Mouse (Mus musculus) adrenal gland, postnatal 4 days (tissue): ENCODE data around the gene Nt5c2. TPM values are rescaled to one million over a fixed set of nuclear protein-coding genes. Genes with fewer than 3 reads are reported as not detected.

ENCODE experiments used
- DNase-seq, 2 experiments: peaks; one replicate each; pipeline ENCODE4 v3.0.0; 2021 to 2022; ENCODE audit warnings: low spot score in 2 of 2, mixed read lengths in 2 of 2
- long read RNA-seq, 2 experiments: library from polyadenylated mRNA; stranded (forward); transcript quantifications; one replicate each; pipeline ENCODE4 v2.0.0; 2021
- total RNA-seq, 2 experiments: library from RNA; stranded (reverse); gene quantifications; 2 replicates each; pipeline ENCODE4 v1.2.3; 2021

The Nt5c2 gene
- total RNA-seq: 100 to 1,000 TPM; 106 to 107 TPM
- long read RNA-seq, experiment 1, transcript Nt5c2-202 (18 exons, 3,728 nt): major isoform, 13 of 44 reads
- long read RNA-seq, experiment 1, partial matches to known transcripts: 3 of 44 reads
- long read RNA-seq, experiment 1, other reads (novel, unspliced or antisense): 23 of 44 reads
- long read RNA-seq, experiment 2, full-length matches to known transcripts: 72 of 118 reads
- long read RNA-seq, experiment 2, partial matches to known transcripts: 6 of 118 reads
- long read RNA-seq, experiment 2, other reads (novel, unspliced or antisense): 40 of 118 reads

DNA sequence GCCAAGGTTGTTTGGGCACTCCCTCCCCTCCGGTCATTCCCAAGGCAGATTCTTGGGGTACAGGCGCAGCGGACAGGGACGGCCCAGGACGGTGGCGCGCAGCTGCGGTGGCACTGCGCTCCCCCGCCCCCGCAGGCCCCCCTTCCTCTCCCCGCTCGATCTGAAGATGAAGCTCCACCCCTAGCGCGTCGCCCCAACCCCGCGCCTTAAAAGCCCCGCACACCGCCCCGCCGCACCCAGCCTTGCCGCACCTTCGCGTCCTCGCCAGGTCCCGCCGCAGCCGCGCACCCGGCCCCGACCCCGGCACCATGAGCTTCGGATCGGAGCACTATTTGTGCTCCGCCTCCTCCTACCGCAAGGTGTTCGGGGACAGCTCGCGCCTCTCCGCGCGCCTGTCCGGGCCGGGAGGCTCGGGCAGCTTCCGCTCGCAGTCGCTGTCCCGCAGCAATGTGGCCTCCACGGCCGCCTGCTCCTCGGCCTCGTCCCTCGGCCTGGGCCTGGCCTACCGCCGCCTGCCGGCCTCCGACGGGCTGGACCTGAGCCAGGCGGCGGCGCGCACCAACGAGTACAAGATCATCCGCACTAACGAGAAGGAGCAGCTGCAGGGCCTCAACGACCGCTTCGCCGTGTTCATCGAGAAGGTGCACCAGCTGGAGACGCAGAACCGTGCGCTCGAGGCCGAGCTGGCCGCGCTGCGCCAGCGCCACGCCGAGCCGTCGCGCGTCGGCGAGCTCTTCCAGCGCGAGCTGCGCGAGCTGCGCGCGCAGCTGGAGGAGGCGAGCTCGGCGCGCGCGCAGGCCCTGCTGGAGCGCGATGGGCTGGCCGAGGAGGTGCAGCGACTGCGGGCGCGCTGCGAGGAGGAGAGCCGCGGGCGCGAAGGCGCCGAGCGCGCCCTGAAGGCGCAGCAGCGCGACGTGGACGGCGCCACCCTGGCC is at the start of gene Nt5c2, which contains the start of gene Ina:
TSS of gene Nt5c2 (minus strand) at position 707 of the 935 bp plus-strand sequence.
TSS of gene Ina (plus strand) at position 252 of the 935 bp plus-strand sequence.
- DNase-seq: peak in 1 of 2 experiments; percentile 10

DNA sequence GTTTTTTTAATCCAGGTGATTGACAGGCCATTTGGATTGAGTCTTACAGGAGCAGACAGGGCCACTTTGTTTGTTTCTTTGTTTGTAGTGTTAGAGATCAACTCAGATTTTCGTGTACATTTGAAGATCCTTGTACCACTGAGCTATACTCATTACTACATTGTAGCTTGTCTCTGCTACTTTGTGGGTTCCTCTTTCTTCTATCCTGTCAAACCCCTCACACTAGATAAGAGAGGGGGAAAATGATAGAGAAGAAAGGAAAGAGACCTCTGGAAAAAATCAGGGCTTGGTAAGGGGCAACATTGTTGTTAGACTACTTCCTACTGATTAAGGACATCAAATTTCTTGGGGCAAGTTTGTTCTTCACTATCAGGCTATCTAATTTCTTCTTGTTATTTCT is 42.7 kb upstream of the Nt5c2 start:
- no peak for DNase-seq

DNA sequence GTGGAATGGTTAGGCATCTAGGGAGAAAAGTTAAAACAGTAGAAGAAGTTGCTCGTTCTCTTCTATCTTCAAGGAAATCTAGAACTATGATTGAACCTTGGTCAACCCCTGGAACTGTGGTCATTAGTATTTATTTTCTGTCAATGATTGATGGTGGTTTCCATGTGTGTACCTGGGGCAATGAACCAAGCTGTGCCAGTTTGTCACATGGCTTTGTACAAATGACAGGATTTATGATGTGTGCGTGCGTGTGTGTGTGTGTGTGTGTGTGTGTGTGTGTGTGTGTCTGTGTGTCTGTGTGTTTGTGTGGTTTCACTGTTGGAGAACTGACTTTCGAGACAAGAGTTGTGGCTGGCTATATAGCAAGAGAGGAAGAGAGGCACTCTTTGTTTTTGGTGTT is 38.5 kb upstream of the Nt5c2 start:
- DNase-seq: no peak

DNA sequence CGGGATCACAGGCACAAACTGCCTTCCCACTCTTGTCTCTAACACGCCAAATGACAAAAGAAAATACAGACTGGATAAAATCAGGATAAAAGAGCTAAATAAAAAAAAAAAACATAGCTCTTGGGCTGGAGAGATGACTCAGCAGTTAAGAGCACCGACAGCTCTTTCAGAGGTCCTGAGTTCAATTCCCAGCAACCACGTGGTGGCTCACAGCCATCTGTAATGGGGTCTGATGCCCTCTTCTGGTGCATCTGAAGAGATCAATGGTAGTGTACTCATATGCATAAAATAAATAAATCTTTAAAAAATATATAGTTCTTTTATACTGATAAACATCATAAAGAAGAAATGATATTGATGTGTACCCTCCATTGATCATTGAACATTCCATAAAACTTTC is 38.0 kb upstream of the Nt5c2 start:
- DNase-seq: no peak

DNA sequence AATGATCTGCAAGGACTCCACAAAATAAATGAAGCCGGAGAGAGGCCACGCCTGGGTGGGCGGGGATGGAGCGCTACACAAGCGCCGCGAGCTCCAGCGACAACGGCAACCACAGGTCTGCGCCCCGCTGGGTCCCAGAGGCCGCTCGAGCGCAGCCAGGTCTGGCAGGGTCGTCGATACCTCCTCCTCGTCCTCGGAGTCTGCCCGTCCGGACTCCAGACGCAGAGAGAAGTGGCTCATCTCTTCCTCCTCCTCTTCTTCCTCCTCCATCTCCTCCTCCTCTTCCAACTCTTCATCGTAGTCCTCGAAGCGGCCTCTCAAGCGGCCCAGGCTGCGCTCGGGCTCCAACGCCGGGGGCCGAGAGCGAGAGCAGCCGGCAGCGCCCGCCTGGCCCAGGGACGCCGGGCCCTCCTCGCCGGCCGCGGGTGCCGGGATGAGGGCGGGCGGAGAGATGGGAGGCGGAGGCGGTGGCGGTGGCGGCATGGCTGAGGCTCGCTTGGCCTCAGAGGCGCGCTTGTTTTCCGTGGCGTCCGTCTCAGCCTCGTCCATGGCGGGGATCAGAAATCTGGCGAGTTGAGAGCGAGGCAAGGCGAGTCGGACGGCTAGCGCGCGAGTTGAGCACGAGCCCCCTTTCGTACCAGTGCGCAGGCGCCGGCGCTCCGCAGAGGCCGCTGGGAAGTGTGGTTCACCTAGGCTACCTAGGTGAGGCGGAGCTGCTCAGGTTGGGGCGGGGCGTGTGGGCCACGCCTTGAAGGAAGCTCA is 35.5 kb upstream of the Nt5c2 start, which contains the start of gene Pcgf6:
TSS of gene Pcgf6 (minus strand) at position 636 of the 762 bp plus-strand sequence.
- DNase-seq: peak; percentile 25 to 56

DNA sequence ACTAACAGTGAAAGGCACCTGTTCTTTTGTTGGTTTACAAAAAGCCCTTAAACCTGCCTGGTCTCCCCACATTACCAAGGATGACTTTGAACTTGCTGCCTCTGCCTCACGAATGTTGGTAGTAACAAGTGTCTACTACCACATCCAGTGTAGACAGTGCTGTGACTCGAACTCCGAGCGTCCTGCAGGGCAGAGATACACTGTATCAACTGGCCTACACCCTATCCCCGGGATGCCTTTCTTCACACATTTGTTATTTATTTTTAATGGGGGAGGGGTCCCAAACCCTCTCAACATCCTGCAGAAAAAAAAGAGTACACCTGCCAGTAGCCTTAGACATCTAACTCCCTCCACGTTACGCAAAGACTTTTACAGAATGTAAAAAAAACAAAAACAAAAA is 34.9 kb upstream of the Nt5c2 start:
- no peak for DNase-seq

DNA sequence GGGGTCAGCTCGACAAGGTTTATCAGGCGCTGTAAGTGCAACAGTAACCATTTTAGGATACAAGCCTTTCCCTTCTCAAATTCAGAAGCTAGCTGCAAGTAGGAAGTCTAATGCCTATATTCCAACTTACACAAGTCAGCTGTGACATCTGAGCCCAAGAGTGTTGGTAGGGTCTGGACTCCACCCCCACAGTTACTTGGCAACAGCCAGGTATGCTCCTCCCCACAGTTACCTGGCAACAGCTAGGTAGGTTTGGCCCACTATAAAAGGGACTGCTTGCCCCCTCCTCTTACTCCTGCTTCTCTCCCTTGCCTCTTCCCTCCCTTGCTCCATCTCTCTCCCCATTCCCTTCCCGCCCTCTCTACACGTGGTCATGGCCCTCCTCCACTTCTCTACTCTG is 34.1 kb upstream of the Nt5c2 start:
- no peak for DNase-seq

DNA sequence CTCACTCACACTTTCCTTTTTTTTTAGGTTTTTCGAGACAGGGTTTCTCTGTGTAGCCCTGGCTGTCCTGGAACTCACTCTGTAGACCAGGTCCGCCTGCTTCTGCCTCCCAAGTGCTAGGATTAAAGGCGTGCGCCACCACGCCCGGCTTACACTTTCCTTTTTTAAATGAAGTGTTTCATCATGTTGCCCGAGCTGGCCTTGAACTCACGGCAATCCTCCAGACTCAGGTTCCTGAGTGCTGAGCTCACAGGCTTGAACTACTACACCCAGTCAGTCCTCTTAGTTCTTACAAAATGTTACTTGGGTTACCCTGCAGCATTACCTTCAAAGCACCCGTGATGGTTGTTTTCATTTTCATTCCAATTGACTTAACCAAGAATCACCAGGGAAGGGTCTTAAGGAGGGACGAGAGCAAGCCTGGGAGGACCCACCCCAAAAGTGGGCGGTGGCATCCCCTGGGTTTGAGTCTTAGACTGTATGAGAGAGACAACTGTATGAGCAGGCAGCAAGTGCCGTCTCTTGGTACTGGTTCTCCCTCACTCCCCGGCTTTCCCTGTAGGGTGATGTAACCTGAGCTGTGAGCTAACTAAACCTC is 32.4 kb upstream of the Nt5c2 start:
- DNase-seq: no peak

DNA sequence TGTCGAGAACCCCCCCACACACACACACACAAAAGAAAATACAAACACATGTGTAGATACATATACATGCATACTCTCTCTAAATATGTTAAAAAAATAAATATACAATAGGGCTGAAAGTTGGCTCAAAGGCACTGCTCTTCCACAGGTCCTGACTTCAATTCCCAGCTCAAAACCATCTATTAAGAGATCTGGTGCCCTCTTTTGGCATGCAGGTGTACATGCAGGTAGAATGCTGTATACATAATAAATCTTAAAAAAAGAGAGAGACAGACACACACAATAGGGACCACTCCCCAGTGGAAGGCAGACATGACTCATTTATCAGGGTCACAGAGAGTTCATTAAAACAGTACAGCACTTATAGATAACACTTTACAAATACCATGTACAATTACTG is 31.4 kb upstream of the Nt5c2 start:
- DNase-seq: no peak

DNA sequence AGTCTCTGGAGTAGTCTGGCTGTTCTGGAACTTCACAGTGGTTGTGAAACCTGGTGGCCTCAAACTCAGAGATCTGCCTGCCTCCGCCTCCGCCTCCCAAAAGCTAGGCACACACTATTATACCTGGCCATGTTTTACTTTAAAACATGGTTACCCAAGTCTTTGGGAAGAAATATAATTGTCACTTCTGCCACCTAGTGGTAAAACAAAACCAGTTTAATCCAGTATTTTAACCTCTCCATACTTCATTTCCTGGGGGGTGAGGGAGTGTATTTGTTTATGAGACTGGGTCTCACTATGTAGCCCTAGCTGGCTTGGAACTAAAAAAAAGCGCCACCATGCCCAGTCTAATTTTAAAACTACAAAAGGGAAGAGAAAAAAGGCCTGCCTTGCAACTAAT is 28.7 kb upstream of the Nt5c2 start:
- no peak for DNase-seq

DNA sequence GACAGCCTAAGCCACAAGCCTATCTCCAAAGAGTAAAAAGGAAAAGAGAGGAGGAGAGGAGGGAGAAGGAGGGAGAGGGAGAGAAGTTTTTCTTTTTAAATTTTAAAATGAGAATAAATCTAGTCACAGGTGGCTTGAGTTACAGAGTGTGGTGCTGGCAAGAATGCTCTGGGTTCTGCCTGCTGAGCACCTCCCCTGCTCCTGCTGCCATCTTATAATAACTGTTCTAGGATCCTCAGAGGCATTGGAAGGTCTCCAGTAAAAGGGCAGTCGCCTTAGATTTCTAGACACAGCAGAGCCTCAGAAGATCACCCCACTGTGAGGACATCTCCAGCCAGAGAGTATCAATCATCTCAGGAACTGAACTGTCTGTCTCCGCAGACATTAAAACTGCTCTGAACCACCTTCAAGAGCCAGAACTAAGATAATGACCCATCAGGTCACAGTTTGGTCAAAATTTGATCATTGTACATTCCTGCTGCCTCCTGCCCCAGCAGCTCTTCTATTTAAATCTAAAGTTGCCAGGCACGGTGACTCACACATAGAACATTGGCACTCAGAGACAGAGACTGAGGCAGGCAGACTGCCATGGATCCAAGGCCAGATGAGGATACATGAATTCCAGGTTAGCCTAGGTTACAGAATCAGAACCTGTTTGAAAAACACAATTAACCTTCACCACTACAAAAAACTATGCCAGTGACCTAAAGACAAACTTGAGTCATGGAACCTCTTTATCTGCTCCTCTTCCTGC is 25.9 kb upstream of the Nt5c2 start:
- DNase-seq: no peak

DNA sequence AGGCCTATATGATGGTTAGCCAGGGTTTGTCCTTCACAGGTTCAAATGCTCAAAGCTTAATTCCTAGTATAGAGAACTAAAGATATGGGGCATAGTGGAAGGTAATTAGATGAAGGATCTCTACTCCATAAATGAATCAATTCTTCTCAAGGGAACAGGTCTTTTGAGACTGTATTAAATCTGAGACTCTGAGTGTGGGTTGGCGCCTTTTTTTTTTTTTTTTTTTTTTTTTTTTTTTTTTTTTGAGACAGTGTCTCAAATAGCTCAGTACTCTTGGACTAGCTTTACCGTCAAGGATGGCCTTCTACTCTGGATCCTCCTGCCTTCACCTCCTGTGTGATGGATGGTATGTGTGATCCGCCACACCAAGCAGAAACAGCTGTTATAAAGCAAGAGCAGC is 21.6 kb upstream of the Nt5c2 start:
- DNase-seq: no peak

DNA sequence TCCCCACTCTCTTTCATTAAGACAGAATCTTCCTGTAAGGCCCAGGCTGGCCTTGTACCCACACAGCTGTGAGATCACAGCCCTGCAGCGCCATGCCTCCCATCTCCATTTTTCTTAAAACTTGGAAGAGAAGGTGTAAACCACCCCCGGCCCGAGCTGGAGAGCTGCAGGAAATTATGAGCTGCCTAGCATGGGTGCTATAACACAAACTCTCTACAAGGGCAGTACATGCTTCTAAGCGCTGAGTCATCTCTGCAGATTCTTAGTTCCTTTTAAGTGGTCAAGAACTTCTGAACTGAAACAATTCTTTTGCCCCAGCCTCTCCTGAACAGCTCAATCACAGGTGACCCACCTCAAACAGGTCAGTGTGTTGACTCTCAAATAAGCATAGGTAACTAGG is 20.0 kb upstream of the Nt5c2 start:
- DNase-seq: no peak

DNA sequence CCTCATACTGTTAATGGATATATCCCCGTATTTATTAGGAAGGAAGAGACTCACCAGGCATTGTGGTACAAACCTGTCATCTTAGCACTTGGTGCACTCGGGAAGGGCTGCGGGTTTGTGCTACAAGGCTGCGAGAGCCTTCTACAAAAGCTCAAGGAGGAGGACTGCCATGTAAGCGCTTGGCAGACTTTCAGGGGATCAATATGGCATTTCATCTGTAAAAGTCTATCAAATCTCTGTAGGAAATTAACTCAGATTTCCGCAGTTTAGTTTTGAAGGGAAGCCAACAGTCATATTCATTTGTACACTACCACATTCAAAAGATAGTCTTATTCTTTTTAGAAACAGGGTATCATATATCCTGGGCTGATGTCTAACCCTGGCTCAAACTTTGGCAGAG is 16.8 kb upstream of the Nt5c2 start:
- DNase-seq: no peak

DNA sequence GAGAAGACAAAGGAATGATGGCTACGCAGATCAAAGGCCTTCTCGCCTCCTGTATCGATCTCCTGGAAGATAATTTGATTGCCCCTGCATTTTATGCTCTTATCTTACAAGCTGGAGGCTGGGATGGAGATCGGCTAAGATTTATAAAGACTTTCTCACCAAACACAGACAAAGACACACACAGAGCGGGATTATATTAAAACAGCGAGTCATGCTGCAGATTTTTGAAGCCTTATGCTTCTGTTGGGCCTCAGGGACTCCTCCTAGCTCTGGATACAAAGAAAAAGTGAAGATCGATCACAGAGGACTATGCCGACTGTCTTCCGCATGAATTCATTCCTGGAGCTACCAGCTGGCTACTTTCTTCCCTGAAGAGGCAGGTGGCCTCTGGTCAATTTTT is 14.8 kb upstream of the Nt5c2 start:
- no peak for DNase-seq

DNA sequence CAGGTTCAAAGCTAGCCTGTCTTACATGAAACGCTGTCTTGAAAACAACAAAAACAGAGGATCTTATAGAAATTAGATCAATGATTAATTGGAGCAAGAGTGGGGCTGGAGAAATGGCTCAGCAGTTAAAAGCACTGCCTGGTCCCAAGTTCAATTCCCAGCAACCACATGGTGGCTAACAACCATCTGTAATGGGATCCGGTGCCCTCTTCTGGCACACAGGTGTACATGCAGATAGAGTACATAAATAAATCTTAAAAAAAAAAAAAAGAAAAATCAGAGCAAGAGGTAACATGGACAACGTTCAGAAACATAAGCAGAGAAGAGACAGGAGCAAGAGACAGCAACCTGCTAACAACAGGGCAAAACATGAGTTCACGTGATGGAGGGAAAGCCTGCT is 11.6 kb upstream of the Nt5c2 start:
- DNase-seq: no peak

DNA sequence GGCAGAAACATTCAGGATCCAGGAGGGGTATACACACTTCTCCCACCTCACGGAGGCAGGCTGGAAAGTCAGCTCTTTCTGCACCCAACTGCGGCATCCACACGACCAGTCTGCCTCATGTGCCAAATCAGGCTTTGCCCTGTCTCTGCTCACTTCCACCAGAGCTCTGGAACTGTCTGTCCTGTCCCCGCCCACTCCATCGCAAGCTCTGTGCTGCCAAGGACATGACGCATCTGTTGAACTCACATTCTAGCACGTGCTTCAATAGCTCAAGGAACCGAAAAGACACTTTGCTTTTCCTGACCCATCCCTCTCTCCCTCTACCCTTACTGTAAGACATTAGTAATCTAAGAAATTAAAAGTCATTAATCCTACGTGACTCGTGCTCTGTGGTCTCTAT is 10.0 kb upstream of the Nt5c2 start:
- no peak for DNase-seq

DNA sequence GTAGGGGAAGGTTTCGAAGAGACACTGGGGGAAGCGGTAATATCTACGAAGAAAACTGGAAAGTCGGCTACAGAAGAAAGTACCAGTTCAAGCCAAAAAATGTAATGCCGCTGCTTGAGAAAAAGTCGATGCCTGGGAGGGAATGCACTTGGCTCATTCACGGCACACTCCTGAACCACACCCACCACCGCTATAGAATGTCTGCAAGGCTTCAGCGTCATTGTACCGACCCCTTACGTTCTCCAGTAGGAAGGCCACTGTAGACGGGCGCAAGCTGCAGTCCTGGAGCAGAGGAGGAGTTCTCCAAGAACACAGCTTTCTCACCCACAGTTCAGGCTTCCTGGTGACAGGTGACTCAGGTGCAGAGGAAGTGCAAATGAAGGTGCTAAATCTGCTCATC is 8.6 kb upstream of the Nt5c2 start:
- DNase-seq: no peak

DNA sequence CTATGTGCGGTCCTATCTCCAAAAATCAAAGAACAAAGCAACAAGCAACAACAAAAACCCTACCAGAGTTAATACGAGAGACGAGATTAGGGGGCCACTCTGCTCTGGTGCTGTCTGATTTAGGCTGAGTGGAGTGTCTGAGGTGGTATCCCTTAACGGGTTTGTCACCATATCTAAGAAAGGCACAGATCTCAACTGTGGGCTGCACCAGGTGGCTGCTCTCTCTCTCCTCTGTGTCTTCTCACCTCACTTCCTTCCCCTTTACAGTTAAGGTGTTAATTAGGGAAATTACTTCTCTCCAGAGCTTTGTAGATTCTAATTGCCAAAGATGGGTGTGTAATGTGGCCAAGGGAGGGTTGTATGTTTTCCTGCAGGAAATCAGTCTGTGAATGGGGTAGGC is 7.8 kb upstream of the Nt5c2 start:
- no peak for DNase-seq

DNA sequence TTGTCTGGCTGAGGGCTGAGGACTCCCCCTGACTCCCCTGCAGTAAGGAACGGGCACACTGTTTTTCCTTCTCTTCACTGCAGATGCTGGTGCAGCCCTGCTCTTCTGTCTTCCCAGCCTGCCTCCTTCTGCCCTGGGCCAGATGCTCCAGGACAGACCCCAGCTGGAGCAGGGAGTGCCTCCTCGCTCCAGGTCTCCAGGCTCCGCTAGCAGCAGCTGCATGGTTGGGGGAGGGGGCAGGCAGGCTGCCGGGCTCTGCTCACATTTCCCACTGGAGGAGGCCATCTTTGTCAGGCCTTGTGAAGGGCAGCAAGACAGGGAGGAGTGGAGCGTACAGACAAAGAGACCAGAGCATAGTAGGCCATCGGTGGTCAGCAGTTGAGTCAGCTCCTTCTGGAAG is 4.4 kb upstream of the Nt5c2 start:
- no peak for DNase-seq

DNA sequence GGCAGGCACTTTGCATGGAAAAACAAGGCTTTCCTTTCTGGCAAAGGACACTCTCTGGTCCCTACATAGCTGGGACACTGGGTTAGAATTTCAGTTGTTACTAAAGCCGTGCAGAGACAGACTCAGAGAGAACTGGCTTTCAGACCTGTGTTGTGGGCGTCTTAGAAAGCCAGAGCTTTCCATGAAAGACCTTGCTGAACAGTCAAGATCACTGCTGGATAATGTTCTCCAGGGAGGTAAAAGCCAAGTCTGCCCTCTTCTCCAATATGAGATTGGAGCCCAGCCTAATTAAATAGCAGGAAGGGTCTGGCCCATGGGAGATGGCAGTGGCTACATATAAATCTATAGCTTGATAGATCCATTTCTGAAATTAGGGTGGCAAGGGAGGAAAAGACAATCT is 3.4 kb upstream of the Nt5c2 start:
- DNase-seq: no peak
